Mouse (Mus musculus): ENCODE results near the gene Chst11.

GRCm38 (mm10) chr10:83158322-83158721 lies 173.0 kb downstream of the Chst11 start:
- TF ChIP-seq POLR2A (IDR thresholded peaks at IDR 0.05; ENCODE audit: borderline replicate concordance, extremely low read depth, low read depth, low read length) = no peak
- no peak for TF ChIP-seq CTCF (IDR thresholded peaks at IDR 0.05; ENCODE audit: insufficient read depth, low read length)
